Mouse (Mus musculus) megakaryocyte progenitor cell, adult 5-6 weeks (primary cell): ENCODE data around the gene Hpse2. TPM values are rescaled to one million over a fixed set of nuclear protein-coding genes. Genes with fewer than 3 reads are reported as not detected.
A peak's percentile ranks its signal among the peaks of the same experiment; 100 is the strongest.

Source experiments
- ATAC-seq: replicated peaks from 2 replicates; pipeline ENCODE4 v1.8.0; 2016; ENCODE audit warnings: mild to moderate bottlenecking, moderate TSS enrichment, inconsistent platforms; ENCODE audit not compliant: poor library complexity
- total RNA-seq, 2 experiments: library from RNA; stranded (forward) in 1 of 2; stranded (reverse) in 1 of 2; fragments of 157-497, 149-512 nt in 1 of 2; fragments of 200-1000 nt in 1 of 2; gene quantifications; 2 replicates each; pipeline versions ENCODE4 v1.2.3 to v1.2.4; 2015 to 2017

Hpse2 gene
- total RNA-seq, 2 experiments from 2014 or later = not detected

- ATAC-seq = no peak
Observed at GRCm38 (mm10) chr19:42868958-42869662, 519.0 kb downstream of the Hpse2 start.

- ATAC-seq = no peak
Observed at GRCm38 (mm10) chr19:42863013-42863412, 525.1 kb downstream of the Hpse2 start.

DNA sequence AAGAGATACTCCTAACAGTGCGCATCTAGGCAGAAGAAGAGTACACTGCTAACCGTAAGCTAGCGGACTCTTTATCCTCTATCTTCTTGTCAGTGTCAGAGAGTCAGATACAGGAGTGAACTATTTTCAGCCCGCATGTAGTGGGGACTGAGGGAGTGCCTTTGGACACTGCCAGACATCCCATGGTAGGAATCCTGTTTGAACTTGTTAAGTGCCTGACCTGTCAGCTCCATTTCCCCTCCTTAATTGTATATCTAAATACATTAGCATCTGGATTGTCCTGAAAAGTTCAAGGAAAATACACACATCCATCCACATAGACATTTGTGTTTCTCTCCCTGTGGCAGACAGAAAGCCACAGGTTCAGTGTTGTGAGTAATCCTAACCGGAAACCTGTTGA is 531.1 kb downstream of the Hpse2 start:
- no peak for ATAC-seq

- no peak for ATAC-seq
Observed at GRCm38 (mm10) chr19:42855649-42856048, 532.5 kb downstream of the Hpse2 start.

DNA sequence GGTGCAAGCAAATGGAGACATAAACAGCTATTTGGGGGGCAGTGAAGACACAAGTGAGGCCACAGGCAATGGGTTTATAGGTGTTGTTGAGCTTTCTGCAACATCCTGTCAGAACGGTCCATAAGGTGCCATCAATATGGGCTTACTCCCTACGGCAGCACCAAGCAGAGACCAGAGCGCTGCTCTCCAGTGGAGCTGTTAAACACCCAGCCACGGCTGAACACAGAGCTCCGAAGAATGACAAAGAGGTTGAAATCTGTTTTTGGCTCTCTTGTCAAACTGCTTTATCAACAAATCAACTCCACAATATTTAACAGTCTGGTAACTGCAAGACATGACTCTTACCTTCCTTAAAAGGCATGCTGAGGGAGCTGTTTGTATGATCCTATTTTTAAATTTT is 537.7 kb downstream of the Hpse2 start:
- ATAC-seq = no peak

- ATAC-seq = peak; percentile 57
Observed at GRCm38 (mm10) chr19:42839621-42840294, 548.4 kb downstream of the Hpse2 start.

- ATAC-seq = no peak
Observed at GRCm38 (mm10) chr19:42839118-42839517, 549.0 kb downstream of the Hpse2 start.

- no peak for ATAC-seq
Observed at GRCm38 (mm10) chr19:42838271-42838670, 549.9 kb downstream of the Hpse2 start.

DNA sequence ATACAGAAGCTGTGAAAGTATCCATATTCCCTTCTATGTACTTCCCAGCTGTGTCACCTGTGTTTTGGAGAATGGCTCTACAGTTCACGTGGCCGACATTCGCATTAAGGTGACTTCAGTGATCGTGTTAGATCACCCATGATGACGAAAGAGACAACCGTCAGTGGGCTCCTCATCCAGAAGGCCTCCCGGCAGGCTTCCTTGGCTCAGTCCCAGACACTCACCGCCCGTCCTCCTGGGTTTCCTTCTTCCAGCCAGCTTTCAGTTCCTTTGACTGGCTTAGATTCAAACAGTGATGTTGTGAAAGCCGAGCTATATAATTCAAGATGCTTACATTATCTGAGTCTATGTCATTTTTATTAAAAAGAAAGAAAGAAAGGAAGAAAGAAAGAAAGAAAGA is 550.6 kb downstream of the Hpse2 start:
- peak; percentile 63 for ATAC-seq

- ATAC-seq = no peak
Observed at GRCm38 (mm10) chr19:42833126-42833525, 555.0 kb downstream of the Hpse2 start.

DNA sequence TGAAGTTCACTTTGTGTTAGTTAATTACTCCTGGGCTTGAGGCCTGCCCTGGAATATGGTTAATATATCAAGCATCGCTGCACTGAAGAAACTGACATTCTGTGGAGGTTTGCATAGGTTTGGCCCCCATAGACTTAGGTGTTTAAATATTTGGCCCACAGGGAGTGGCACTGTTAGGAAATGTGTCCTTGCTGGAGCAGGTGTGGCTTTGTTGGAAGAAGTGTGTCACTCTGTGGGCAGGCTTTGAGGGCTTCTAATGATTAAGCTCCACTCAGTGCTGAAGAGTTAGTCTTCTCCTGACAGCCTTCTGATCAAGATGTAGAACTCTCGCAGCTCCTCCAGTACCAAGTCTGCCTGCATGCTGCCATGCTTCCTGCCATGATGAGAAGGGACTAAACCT is 555.9 kb downstream of the Hpse2 start:
- no peak for ATAC-seq

GRCm38 (mm10) chr19:42829196-42829595 is 559.0 kb downstream of the Hpse2 start:
- peak; percentile 83 for ATAC-seq

DNA sequence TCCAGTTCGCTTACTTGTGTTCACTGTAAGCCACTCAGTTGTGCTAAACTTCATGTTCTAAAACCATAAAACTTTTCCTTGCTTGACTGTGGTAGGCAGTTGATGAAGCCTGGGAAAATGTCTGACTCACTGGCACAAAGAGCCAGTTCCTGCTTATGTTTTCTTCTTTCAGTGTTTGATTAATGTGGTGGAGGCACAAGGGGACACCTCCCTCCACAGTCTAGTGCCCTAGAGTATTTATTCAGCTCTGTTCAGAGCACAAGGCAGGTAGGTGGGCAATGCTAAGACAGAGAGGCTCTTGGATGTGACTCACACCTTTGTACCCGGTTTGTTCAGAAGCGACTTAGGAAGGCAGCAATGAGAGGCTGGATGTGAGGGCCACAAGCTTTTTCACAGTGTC is 560.3 kb downstream of the Hpse2 start:
- ATAC-seq = no peak

DNA sequence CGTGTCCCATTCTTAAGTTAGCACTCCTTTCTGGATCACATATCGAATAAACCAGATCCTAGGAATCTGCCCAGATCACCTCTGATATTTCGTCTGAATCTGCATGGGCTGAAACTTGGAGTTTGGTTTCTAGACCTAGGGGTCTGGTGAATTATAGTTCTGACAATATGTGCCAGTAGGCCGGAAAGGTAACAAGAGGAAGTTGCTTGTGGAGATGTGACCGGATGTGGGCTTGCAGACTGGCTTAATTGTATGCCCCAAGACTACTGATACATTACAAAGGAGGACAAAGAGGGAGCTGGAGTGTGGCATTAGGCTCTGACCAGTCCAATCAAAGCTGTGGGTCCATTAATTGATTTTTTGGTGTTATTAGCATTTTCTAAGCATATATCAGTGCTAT is 568.0 kb downstream of the Hpse2 start:
- ATAC-seq = 0 out of 2 replicates have a peak, but pooled peaks have one; percentile 50

DNA sequence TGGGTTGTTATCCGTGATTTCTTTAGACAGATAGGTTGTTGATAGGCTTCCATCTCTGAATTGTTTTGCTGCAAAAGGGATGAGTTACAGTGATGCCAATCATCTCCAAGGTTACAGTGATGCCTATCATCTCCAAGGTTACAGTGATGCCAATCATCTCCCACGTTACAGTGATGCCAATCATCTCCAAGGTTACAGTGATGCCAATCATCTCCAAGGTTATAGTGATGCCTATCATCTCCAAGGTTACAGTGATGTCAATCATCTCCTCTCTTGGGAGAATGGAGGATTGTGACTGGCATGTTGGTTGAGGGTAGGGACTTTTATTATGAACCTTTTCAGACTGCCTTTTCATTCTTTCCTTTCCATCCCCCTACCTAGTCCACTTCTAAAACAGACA is 570.4 kb downstream of the Hpse2 start:
- no peak for ATAC-seq

- no peak for ATAC-seq
Observed at GRCm38 (mm10) chr19:42816261-42816660, 571.9 kb downstream of the Hpse2 start.

DNA sequence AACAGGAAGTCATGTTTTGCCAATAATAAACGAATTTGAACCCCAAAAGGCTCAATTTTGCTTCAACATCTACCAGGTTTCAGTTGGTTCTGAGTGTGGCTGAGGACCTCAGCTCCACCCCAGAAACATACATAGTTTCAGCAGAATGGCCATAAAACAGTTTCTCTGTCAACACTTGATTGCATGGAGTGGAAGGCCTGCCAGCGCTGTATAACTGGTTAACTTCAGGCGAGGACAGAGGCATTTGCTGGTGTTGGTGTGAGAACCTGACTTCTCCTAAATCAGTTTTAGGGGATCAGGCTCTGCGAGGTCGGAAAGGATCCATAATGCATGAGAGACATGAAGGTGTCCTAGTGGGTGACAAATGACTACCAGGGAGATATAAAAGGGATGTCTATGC is 578.0 kb downstream of the Hpse2 start:
- ATAC-seq = no peak

- ATAC-seq = no peak
Observed at GRCm38 (mm10) chr19:42809491-42809890, 578.7 kb downstream of the Hpse2 start.

- ATAC-seq = no peak
Observed at GRCm38 (mm10) chr19:42797866-42798265, 590.3 kb downstream of the Hpse2 start.

- no peak for ATAC-seq
Observed at GRCm38 (mm10) chr19:42795801-42796200, 592.4 kb downstream of the Hpse2 start.

DNA sequence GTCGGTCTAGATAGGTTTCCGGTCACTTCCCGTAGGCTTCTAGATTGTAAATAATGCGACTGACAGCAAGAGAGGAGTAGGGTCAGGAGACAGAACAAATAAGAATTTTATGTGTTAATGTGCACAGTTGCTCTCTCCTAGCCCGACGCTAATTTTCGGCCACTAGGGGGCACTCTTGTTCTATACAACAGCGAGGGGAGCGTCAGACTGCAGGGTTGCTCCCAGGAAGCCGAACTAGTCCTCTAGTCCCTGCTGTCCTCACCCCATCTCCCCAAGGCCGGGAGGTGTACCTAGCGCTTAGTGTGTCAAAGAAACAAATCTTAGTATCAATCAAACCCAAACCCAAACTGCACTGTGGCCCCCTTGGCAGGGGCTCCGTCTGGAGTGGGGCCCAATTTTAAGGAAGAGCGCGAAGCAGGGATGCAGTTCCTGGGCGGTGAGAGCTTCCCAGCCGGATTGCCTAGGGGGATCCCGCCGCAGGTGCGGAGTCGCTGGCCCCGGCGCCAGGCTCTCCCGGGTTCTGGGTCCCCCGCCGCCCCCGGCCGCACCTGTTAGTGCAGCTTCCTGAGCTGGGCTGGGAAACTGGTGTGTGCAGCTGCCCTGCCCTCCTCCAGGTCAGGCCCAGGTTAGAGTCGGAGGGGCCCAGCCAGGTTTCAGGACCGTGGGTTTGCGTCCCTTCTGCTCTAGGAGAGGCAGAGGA is 593.1 kb downstream of the Hpse2 start:
- ATAC-seq = peak; percentile 90

DNA sequence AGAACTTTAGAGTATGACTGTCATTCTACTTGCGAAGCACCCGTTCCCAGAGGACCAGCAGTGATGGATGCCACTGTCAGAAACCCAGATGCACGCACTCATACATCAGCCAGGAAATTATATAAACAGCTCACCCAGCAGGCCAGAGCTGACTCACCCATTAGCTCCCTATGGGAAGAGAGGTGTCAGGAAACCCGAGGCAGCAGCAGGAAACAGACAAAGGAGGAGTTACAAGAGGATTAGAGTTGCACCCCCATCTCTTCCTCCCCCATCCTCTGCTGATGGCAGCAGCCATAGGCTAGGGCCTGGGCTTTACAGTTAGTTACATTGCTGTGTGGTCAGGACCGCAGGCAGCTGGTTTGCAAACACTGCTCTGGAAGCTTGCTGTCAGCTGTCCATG is 599.8 kb downstream of the Hpse2 start:
- ATAC-seq = no peak
